Mouse (Mus musculus) midbrain, embryonic 13.5 days (tissue): ENCODE data around the gene Ttc8. TPM values are rescaled to one million over a fixed set of nuclear protein-coding genes. Genes with fewer than 3 reads are reported as not detected.
"Not testable (repeated sequence)": the region's sequence is repeated elsewhere in the genome, so short reads cannot be mapped to it uniquely, and the experiment has no call there.

Experiments used
- ATAC-seq: fragments of 200-750 bp; cut with Nextera tagmentation; 2 replicates; pipeline ENCODE4 v1.8.0; 2017; ENCODE audit warnings: mild to moderate bottlenecking, moderate TSS enrichment, moderate library complexity
- H3K27ac ChIP-seq: fragments of 300-500 bp; sonication (generic); 2 replicates; pipeline ENCODE4 v1.5.1; 2015; ENCODE audit warnings: inconsistent platforms, mild to moderate bottlenecking, moderate library complexity
- H3K27me3 ChIP-seq: fragments of 300-500 bp; sonication (generic); 2 replicates; pipeline ENCODE4 v1.6.1; 2015; ENCODE audit warnings: mild to moderate bottlenecking, inconsistent platforms
- H3K36me3 ChIP-seq: fragments of 300-500 bp; sonication (generic); 2 replicates; pipeline ENCODE4 v1.6.1; 2015; ENCODE audit warnings: mild to moderate bottlenecking, inconsistent platforms
- H3K4me1 ChIP-seq: fragments of 300-500 bp; sonication (generic); replicated peaks from 2 replicates; pipeline ENCODE4 v1.6.1; 2015; ENCODE audit warnings: inconsistent platforms
- H3K4me2 ChIP-seq: fragments of 300-500 bp; sonication (generic); replicated peaks from 2 replicates; pipeline ENCODE4 v1.6.1; 2015; ENCODE audit warnings: moderate library complexity, mild to moderate bottlenecking, inconsistent platforms
- H3K4me3 ChIP-seq: fragments of 300-500 bp; sonication (generic); replicated peaks from 2 replicates; pipeline ENCODE4 v1.5.1; 2015; ENCODE audit warnings: mild to moderate bottlenecking, inconsistent platforms
- H3K9ac ChIP-seq: fragments of 300-500 bp; sonication (generic); replicated peaks from 2 replicates; pipeline ENCODE4 v1.6.1; 2015; ENCODE audit warnings: mild to moderate bottlenecking, inconsistent platforms
- H3K9me3 ChIP-seq: fragments of 300-500 bp; sonication (generic); 2 replicates; pipeline ENCODE4 v1.6.1; 2016; ENCODE audit warnings: mild to moderate bottlenecking, inconsistent platforms
- WGBS: fragments of 180-500 bp; shearing (Covaris S2); methylation state at CpG from one replicate; pipeline ENCODE4 v1.1.7; 2015; 5-methylcytosine and 5-hydroxymethylcytosine counted together
- polyA plus RNA-seq: library from polyadenylated mRNA; unstranded; fragments of >200 nt; fragmentation: Nextera tagmentation; extraction: Ambion mirVana; gene quantifications from 2 replicates; pipeline ENCODE4 v1.2.1, GENCODE M21; 2015

Ttc8 gene
- polyA plus RNA-seq, 1 experiment from 2014 or later, result 39.1 TPM

DNA sequence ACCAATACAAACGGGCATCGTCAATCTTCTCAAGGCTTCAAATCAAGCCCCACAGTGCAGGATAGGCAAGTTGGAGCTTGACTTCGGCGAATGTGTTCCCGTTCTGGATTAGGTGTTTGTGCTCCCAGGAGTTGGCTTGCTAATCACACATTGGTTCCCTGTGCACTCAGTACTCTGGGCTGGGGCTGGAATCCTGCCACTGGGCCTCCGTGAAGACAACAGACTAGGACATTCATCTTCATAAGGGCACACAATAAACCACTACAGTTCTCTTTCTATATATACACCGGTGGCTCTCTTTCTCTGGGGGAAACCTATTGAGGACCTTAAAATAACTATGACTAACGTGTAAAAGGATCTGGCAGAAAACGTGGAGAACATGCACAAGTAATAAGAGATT lies 10.3 kb upstream of the Ttc8 start:
- 78% methylated on average over 9 of the region's 9 CpGs for WGBS
- Histone ChIP-seq H3K4me2 (no peak overlapping the region), H3K36me3 (no peaks in the 10 kb centered on the region), H3K9ac (no peak overlapping the region), H3K9me3 (no peaks in the 10 kb centered on the region), H3K27ac (no peak overlapping the region), H3K4me1 (no peaks in the 10 kb centered on the region), H3K27me3 (no peaks in the 10 kb centered on the region), H3K4me3 (no peak overlapping the region)
- ATAC-seq, result no peak

GRCm38 (mm10) chr12:98931174-98931573 lies 10.8 kb downstream of the Ttc8 start:
- H3K36me3 ChIP-seq, result peaks cover 3% of the 10 kb centered on the region

DNA sequence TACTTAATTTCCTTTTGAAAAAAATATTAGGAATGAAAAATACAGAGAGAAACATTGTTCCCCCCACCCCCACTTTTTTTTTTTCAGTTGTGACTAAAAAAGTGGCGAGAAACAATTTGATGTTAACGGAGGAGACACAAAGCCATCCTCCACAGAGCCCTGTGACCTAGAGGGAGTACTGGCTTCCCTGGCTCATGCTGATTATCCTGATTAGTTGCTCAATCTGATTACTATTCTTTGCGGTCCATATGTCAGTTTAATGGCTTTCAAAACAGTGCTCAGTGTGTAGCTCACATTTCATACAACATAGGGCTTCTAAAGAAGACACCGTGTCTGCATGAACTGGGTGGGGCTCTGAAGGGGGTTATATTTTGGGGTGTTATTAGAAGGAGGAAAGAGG lies 12.1 kb downstream of the Ttc8 start:
- WGBS, result 66% methylated on average over 4 of the region's 4 CpGs
- no peak overlapping the region for H3K4me2 ChIP-seq
- no peaks in the 10 kb centered on the region for H3K9me3 ChIP-seq
- H3K27me3 ChIP-seq, result no peaks in the 10 kb centered on the region
- H3K4me3 ChIP-seq, result no peak overlapping the region
- peaks cover 6% of the 10 kb centered on the region for H3K4me1 ChIP-seq
- H3K27ac ChIP-seq, result no peak overlapping the region
- no peak overlapping the region for H3K9ac ChIP-seq
- no peak for ATAC-seq
- peaks cover 4% of the 10 kb centered on the region for H3K36me3 ChIP-seq

More at GRCm38 (mm10) chr12:98931174-98931573, 10.8 kb downstream of the Ttc8 start:
- Histone ChIP-seq H3K4me1 (peaks cover 6% of the 10 kb centered on the region), H3K9ac (no peak overlapping the region), H3K4me2 (no peak overlapping the region), H3K9me3 (no peaks in the 10 kb centered on the region), H3K4me3 (no peak overlapping the region), H3K27ac (no peak overlapping the region), H3K27me3 (no peaks in the 10 kb centered on the region)
- WGBS, result 69% methylated on average over 4 of the region's 4 CpGs
- no peak for ATAC-seq

- H3K4me2 ChIP-seq, result no peak overlapping the region
- no peak overlapping the region for H3K9ac ChIP-seq
- H3K36me3 ChIP-seq, result peaks cover 4% of the 10 kb centered on the region
- no peaks in the 10 kb centered on the region for H3K27me3 ChIP-seq
- H3K27ac ChIP-seq, result no peak overlapping the region
- no peak for ATAC-seq
- H3K4me1 ChIP-seq, result peaks cover 6% of the 10 kb centered on the region
- H3K9me3 ChIP-seq, result no peaks in the 10 kb centered on the region
- no peak overlapping the region for H3K4me3 ChIP-seq
- 84% methylated on average over 1 of the region's 1 CpGs for WGBS
Measured at GRCm38 (mm10) chr12:98932856-98933255, 12.5 kb downstream of the Ttc8 start.

DNA sequence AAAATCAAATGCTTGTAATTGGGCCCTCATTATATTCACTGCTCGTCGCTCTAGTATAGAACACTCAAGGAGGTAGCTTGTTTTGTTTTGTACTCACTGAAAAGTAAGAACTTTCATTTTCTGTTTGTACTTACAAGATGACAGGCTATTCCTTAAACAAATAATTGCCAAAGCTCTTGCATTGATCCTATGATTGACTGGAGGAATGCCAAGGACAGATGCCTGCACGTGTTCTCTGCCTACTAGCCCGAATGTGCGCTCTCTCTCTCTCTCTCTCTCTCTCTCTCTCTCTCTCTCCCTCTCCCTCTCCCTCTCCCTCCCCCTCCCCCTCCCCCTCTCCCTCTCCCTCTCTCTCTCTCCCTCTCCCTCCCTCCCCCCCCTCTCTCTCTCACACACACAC lies 30.9 kb downstream of the Ttc8 start:
- not testable (repeated sequence) for H3K9ac ChIP-seq, H3K9me3 ChIP-seq, ATAC-seq, H3K4me3 ChIP-seq, H3K27ac ChIP-seq, H3K27me3 ChIP-seq, H3K4me2 ChIP-seq, H3K4me1 ChIP-seq
- WGBS, result 66% methylated on average over 5 of the region's 5 CpGs
- peaks cover 20% of the 10 kb centered on the region for H3K36me3 ChIP-seq

DNA sequence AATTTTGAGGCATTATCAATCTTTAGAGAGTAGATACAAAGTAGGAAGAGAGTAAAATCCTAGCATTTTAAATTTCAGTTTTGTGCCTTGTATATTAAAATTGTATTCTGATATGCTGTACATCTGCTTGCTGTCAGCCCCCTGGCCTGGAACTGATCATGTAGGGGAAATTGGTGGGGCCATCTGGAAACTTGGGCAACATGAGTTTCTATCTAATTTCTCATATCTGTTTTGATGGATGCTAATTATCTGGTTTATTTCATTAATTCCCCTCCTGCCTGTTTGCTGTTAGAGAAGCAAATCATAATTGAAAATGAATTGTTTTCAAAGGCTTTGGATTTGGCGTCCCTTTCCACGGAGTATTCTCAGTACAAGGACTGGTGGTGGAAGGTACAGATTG lies 36.6 kb downstream of the Ttc8 start:
- H3K9ac ChIP-seq, result no peak overlapping the region
- no peak overlapping the region for H3K4me2 ChIP-seq
- H3K27ac ChIP-seq, result no peak overlapping the region
- no peaks in the 10 kb centered on the region for H3K27me3 ChIP-seq
- peaks cover 24% of the 10 kb centered on the region for H3K36me3 ChIP-seq
- no peak overlapping the region for H3K4me3 ChIP-seq
- 95% methylated on average over 2 of the region's 2 CpGs for WGBS
- H3K9me3 ChIP-seq, result no peaks in the 10 kb centered on the region
- no peak for ATAC-seq
- H3K4me1 ChIP-seq, result no peaks in the 10 kb centered on the region

DNA sequence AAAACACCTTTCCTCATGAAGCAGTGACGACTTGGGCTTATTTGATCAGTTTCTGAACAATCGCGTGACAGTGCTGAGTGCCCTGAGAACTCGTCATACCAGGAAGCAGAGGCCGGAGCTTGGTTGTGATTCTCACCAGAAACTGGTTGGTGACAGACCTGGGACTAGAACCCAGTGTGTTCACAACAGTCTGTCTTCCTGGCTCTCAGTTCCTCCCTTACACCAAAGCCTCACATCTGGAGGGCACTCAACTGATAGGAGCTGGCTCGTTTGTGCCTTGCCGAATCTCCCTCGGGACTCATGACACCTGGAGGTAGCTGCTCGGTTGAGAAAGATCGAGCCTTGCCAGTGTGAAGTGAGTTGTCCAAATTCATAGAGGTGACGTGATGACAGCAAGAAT lies 37.1 kb downstream of the Ttc8 start:
- no peak for ATAC-seq
- Histone ChIP-seq H3K27ac (no peak overlapping the region), H3K4me1 (no peaks in the 10 kb centered on the region), H3K9ac (no peak overlapping the region), H3K36me3 (peaks cover 29% of the 10 kb centered on the region), H3K4me2 (no peak overlapping the region), H3K27me3 (no peaks in the 10 kb centered on the region), H3K9me3 (no peaks in the 10 kb centered on the region), H3K4me3 (no peak overlapping the region)
- 88% methylated on average over 11 of the region's 11 CpGs for WGBS

- 78% methylated on average over 7 of the region's 7 CpGs for WGBS
- Histone ChIP-seq H3K36me3 (peaks cover 33% of the 10 kb centered on the region), H3K27me3 (no peaks in the 10 kb centered on the region), H3K4me2 (no peak overlapping the region), H3K27ac (no peak overlapping the region), H3K4me1 (peaks cover 4% of the 10 kb centered on the region; the same call in 1 of the 2 replicates), H3K9ac (no peak overlapping the region), H3K9me3 (no peaks in the 10 kb centered on the region), H3K4me3 (no peak overlapping the region)
- ATAC-seq, result no peak
Measured at GRCm38 (mm10) chr12:98961008-98961407, 40.6 kb downstream of the Ttc8 start.

DNA sequence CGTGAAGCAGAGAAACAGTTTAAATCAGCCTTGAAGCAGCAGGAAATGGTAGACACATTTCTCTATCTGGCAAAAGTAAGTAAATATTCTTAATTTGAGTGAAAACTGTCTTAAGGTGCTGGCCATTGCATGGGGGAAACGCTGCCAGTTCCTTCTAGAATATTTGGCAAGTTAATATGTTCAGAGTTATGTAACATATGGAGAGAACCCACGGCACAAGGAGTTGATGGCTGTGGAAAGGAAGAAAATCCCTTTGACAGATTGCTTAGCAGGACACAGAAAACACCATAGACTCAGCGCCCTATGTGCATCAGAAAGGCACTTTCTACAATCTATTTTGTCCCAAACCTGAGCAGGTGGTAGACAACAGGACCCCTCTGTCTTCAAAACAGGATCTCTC lies 41.0 kb downstream of the Ttc8 start:
- Histone ChIP-seq H3K27ac (no peak overlapping the region), H3K4me1 (peaks cover 4% of the 10 kb centered on the region; the same call in 1 of the 2 replicates), H3K36me3 (peaks cover 31% of the 10 kb centered on the region), H3K27me3 (no peaks in the 10 kb centered on the region), H3K9ac (no peak overlapping the region), H3K4me2 (no peak overlapping the region), H3K4me3 (no peak overlapping the region), H3K9me3 (no peaks in the 10 kb centered on the region)
- WGBS, result 89% methylated on average over 4 of the region's 4 CpGs
- no peak for ATAC-seq

DNA sequence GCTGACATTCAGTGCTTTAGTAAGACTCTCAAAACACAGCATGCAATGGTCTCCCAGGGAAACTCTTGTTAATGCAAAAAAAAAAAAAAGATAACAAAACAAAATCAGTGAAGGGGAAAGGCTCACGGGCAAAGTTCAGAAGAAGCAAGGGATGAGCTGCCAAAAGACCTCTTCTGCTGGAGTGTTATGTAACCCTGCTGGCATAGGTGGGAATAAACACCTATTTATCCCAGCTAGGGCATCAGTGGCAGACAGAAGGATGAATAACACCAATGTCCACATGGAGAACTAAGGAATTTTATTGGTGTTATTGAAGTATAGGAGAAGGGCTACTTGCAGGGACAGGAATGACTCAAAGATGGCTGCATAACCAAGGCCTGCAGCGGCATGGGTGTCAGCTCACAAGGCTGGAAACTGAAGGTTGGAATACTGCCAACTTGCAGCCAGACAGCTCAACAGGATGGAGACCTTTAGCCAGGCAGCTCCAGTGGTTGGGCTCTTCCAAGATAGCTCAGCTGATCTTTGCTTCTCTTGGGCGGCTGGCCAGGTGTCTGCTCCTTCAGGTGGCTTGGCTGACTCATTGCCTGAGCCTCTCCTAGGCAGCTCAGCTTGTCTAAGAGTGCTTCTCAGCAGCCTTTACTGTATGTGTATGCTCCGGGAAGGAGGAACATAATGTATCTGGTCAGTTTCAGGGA lies 45.2 kb downstream of the Ttc8 start:
- no peak for ATAC-seq
- Histone ChIP-seq H3K4me3 (no peak overlapping the region), H3K4me2 (no peak overlapping the region), H3K36me3 (peaks cover 19% of the 10 kb centered on the region), H3K4me1 (peaks cover 4% of the 10 kb centered on the region; the same call in 1 of the 2 replicates), H3K27me3 (no peaks in the 10 kb centered on the region), H3K9me3 (no peaks in the 10 kb centered on the region), H3K9ac (no peak overlapping the region), H3K27ac (no peak overlapping the region)
- WGBS, result 68% methylated on average over 4 of the region's 4 CpGs

DNA sequence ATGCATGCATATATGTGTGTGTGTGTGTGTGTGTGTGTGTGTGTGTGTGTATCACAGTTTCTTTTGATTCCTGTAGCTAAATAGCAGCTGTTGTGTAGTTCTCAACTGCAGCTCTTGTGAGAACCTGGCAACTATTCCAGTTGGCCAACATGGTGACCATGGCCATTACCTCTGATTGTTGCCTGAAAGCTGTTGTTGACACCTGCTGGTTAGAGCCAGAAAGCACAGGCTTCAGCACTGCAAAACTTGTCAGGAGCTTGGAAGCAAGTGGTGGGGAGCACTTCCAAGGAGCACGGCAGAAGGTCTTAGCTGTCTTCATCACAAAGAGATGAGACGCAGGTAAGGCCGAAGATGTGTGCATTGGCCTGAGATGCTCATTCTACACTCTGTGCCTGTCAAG lies 51.9 kb downstream of the Ttc8 start:
- no peak overlapping the region for H3K9ac ChIP-seq
- H3K27me3 ChIP-seq, result no peaks in the 10 kb centered on the region
- peaks cover 32% of the 10 kb centered on the region for H3K36me3 ChIP-seq
- H3K4me3 ChIP-seq, result no peak overlapping the region
- 95% methylated on average over 3 of the region's 3 CpGs for WGBS
- H3K4me1 ChIP-seq, result peaks cover 5% of the 10 kb centered on the region
- H3K9me3 ChIP-seq, result peaks cover 2% of the 10 kb centered on the region; the same call in 1 of the 2 replicates
- ATAC-seq, result no peak
- no peak overlapping the region for H3K4me2 ChIP-seq
- H3K27ac ChIP-seq, result no peak overlapping the region

DNA sequence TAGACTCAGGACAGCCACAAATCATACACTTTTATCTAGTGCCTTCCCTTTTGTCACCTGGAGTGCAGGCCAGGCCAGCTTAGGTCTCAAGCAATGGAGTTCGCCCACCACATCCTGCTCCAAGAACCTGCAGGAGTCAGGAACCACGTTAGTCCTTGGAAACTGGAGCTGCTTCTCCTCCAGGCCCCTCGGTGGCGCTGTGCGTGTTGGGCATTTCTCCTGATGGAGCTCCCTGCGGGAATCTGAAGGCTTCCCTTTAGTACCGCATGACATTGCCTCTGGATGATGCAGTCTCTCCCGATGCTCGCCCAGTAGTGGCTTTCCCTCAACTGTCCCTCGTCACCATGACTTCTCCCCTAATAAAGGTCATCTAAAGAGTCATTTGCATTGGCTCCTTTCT lies 53.1 kb downstream of the Ttc8 start:
- 83% methylated on average over 10 of the region's 10 CpGs for WGBS
- H3K36me3 ChIP-seq, result peaks cover 43% of the 10 kb centered on the region
- no peak overlapping the region for H3K4me2 ChIP-seq
- H3K9ac ChIP-seq, result no peak overlapping the region
- peaks cover 6% of the 10 kb centered on the region; the same call in 1 of the 2 replicates for H3K9me3 ChIP-seq
- H3K4me1 ChIP-seq, result peaks cover 5% of the 10 kb centered on the region
- peak overlapping the region; percentile 27; the same call in 1 of the 2 replicates for H3K27ac ChIP-seq
- no peaks in the 10 kb centered on the region for H3K27me3 ChIP-seq
- ATAC-seq, result no peak
- no peak overlapping the region for H3K4me3 ChIP-seq
